ENCODE assay signal across 12 mouse cellular contexts in the genomic region with DNA sequence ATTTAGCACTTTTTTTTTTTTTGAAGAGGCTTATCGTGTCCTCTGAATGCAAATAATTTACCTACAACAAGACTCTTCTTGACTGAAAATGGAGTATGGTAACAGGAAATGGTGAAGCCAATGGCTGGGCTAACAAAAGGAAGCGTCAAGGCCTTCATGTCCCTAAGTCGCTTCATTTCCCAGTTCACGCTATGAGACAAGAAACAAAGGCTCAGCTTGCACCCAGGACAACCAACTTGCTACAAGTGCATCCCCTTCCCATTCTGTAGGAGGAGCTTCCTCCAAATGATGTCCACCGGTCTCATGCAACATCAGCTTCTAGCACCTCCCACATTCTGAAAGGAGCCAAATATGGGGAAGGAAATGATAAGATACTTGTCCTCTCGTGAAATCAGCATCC.
DNase-seq lines count a peak whose midpoint lies in the region; ATAC-seq and TF ChIP-seq lines count a peak whose summit lies in the region.
"Had no signal": no experiment of that assay in that cellular context is flagged by ENCODE, and none has a peak within 500 bp of the region (broad histone marks: within the 10 kb centered on the region; RNA-seq: fewer than 3 reads in every experiment).

No protein-coding gene starts in this region.

- no peak overlapping the region for H3K9ac ChIP-seq in heart, embryonic 13.5 days
- 0 out of 2 replicates have a peak overlapping the region, but pooled peaks have one; percentile 23 for H3K9ac ChIP-seq in forebrain, embryonic 16.5 days (replicated peaks; ENCODE audit: low read depth, low read length)
- H3K9ac ChIP-seq in limb, embryonic 14.5 days (ENCODE audit: low read depth, low read length, severe bottlenecking), result no peak overlapping the region
- peak overlapping the region; percentile 90; the same call in 1 of the 2 replicates for H3K9ac ChIP-seq in neural tube, embryonic 15.5 days (replicated peaks)
- H3K9ac ChIP-seq: limb, embryonic 15.5 days; stomach, embryonic 15.5 days had no signal

- H3K4me1 ChIP-seq in heart, embryonic 13.5 days, result peaks cover 35% of the 10 kb centered on the region
- peaks cover 59% of the 10 kb centered on the region for H3K4me1 ChIP-seq in forebrain, embryonic 16.5 days (replicated peaks; ENCODE audit: control insufficient read depth, insufficient read depth, low read length)
- peaks cover 50% of the 10 kb centered on the region for H3K4me1 ChIP-seq in limb, embryonic 14.5 days (ENCODE audit: control insufficient read depth, insufficient read depth, low read length)
- H3K4me1 ChIP-seq in neural tube, embryonic 15.5 days, result peaks cover 64% of the 10 kb centered on the region
- peaks cover 33% of the 10 kb centered on the region for H3K4me1 ChIP-seq in heart, embryonic 10.5 days

- no peaks in the 10 kb centered on the region for H3K9me3 ChIP-seq in heart, embryonic 13.5 days
- no peaks in the 10 kb centered on the region for H3K9me3 ChIP-seq in forebrain, embryonic 16.5 days (ENCODE audit: control insufficient read depth, low read length)
- H3K9me3 ChIP-seq in limb, embryonic 14.5 days (ENCODE audit: control insufficient read depth, low read length), result no peaks in the 10 kb centered on the region
- H3K9me3 ChIP-seq in neural tube, embryonic 15.5 days (replicated peaks), result no peaks in the 10 kb centered on the region
- no peaks in the 10 kb centered on the region for H3K9me3 ChIP-seq in heart, embryonic 10.5 days
- H3K9me3 ChIP-seq: limb, embryonic 15.5 days; stomach, embryonic 15.5 days had no signal

- DNase-seq in heart, postnatal 25 days (ENCODE audit: low spot score), result no peak
- DNase-seq in limb, embryonic 14.5 days (ENCODE audit: low spot score), result no peak
- no peak for DNase-seq in kidney, postnatal 36 days
- no peak for DNase-seq in ovary, postnatal 36 days (ENCODE audit: low spot score)
- no peak for DNase-seq in heart, embryonic 10.5 days (ENCODE audit: low spot score)
- DNase-seq: right cerebral cortex, postnatal 4 days had no signal

- peaks cover 6% of the 10 kb centered on the region; the same call in 1 of the 2 replicates for H3K27me3 ChIP-seq in heart, embryonic 13.5 days (replicated peaks)
- H3K27me3 ChIP-seq in forebrain, embryonic 16.5 days (replicated peaks; ENCODE audit: control insufficient read depth, insufficient read depth, low read length), result no peaks in the 10 kb centered on the region
- H3K27me3 ChIP-seq in limb, embryonic 14.5 days (ENCODE audit: control insufficient read depth, insufficient read depth, low read length), result no peaks in the 10 kb centered on the region
- H3K27me3 ChIP-seq in neural tube, embryonic 15.5 days (replicated peaks), result no peaks in the 10 kb centered on the region
- H3K27me3 ChIP-seq in heart, embryonic 10.5 days (ENCODE audit: insufficient read depth, poor library complexity, severe bottlenecking), result no peaks in the 10 kb centered on the region
- H3K27me3 ChIP-seq: limb, embryonic 15.5 days; stomach, embryonic 15.5 days had no signal

- no peak for TF ChIP-seq POLR2A in limb, embryonic 14.5 days (IDR thresholded peaks at IDR 0.05; ENCODE audit: borderline replicate concordance, extremely low read depth, insufficient read depth, insufficient read length)

- no peak overlapping the region for H3K27ac ChIP-seq in heart, embryonic 13.5 days (replicated peaks)
- peak overlapping the region; percentile 19; the same call in 1 of the 2 replicates for H3K27ac ChIP-seq in forebrain, embryonic 16.5 days (ENCODE audit: low read length)
- H3K27ac ChIP-seq in limb, embryonic 14.5 days (replicated peaks; ENCODE audit: low read depth, low read length), result no peak overlapping the region
- H3K27ac ChIP-seq in neural tube, embryonic 15.5 days (replicated peaks), result 0 out of 2 replicates have a peak overlapping the region, but pooled peaks have one; percentile 30
- H3K27ac ChIP-seq in heart, embryonic 10.5 days, result no peak overlapping the region
- H3K27ac ChIP-seq: limb, embryonic 15.5 days; stomach, embryonic 15.5 days had no signal

- intact Hi-C loops in heart, postnatal 25 days (cut with DNase I), result loop anchor here (5.0 kb wide), 1 partner anchor 82 kb away; no protein-coding TSS in a partner anchor

- 69% methylated on average over 6 of the region's 6 CpGs for WGBS in heart, embryonic 13.5 days
- WGBS in forebrain, embryonic 16.5 days, result 11% methylated on average over 6 of the region's 6 CpGs
- 81% methylated on average over 6 of the region's 6 CpGs for WGBS in limb, embryonic 14.5 days
- WGBS in neural tube, embryonic 15.5 days, result 11% methylated on average over 6 of the region's 6 CpGs
- 67% methylated on average over 6 of the region's 6 CpGs for WGBS in heart, embryonic 10.5 days

- H3K4me2 ChIP-seq in heart, embryonic 13.5 days, result 0 out of 2 replicates have a peak overlapping the region, but pooled peaks have one; percentile 90
- peak overlapping the region; percentile 75 for H3K4me2 ChIP-seq in forebrain, embryonic 16.5 days (ENCODE audit: low read length)
- peak overlapping the region; percentile 87; the same call in 1 of the 2 replicates for H3K4me2 ChIP-seq in limb, embryonic 14.5 days (replicated peaks; ENCODE audit: low read depth, low read length, severe bottlenecking)
- peak overlapping the region; percentile 83 for H3K4me2 ChIP-seq in neural tube, embryonic 15.5 days

- ATAC-seq in heart, embryonic 13.5 days (ENCODE audit: extremely low read depth, insufficient number of reproducible peaks, low FRiP score, low TSS enrichment), result no peak
- no peak for ATAC-seq in forebrain, embryonic 16.5 days
- no peak for ATAC-seq in limb, embryonic 14.5 days (ENCODE audit: low FRiP score, low read depth)
- no peak for ATAC-seq in neural tube, embryonic 15.5 days (ENCODE audit: low FRiP score)
- ATAC-seq: inflammation-experienced regulatory T-cells, adult 6 months had no signal

- H3K36me3 ChIP-seq in heart, embryonic 13.5 days, result no peaks in the 10 kb centered on the region
- H3K36me3 ChIP-seq in forebrain, embryonic 16.5 days (ENCODE audit: control insufficient read depth, insufficient read depth), result no peaks in the 10 kb centered on the region
- H3K36me3 ChIP-seq in limb, embryonic 14.5 days (ENCODE audit: control insufficient read depth, insufficient read depth, low read length), result no peaks in the 10 kb centered on the region
- no peaks in the 10 kb centered on the region for H3K36me3 ChIP-seq in neural tube, embryonic 15.5 days
- no peaks in the 10 kb centered on the region for H3K36me3 ChIP-seq in heart, embryonic 10.5 days
- H3K36me3 ChIP-seq: limb, embryonic 15.5 days; stomach, embryonic 15.5 days had no signal

- no peak overlapping the region for H3K4me3 ChIP-seq in heart, embryonic 13.5 days
- H3K4me3 ChIP-seq in forebrain, embryonic 16.5 days (replicated peaks; ENCODE audit: low read length), result peak overlapping the region; percentile 90
- H3K4me3 ChIP-seq in limb, embryonic 14.5 days (replicated peaks; ENCODE audit: low read length), result no peak overlapping the region
- peak overlapping the region; percentile 85 for H3K4me3 ChIP-seq in neural tube, embryonic 15.5 days (replicated peaks)
- H3K4me3 ChIP-seq in heart, embryonic 10.5 days, result no peak overlapping the region
- H3K4me3 ChIP-seq: stomach, embryonic 15.5 days had no signal

Comparison
In these comparisons a context has a peak if more than half of its experiments do, and no peak if none do; other contexts are left out.
1. H3K27ac ChIP-seq: peak in forebrain, embryonic 16.5 days (single experiment) and neural tube, embryonic 15.5 days (single experiment); none in heart, embryonic 13.5 days (single experiment), limb, embryonic 14.5 days (single experiment) and heart, embryonic 10.5 days (single experiment).
2. H3K4me3 ChIP-seq: peak in forebrain, embryonic 16.5 days (single experiment) and neural tube, embryonic 15.5 days (single experiment); none in heart, embryonic 13.5 days (single experiment), limb, embryonic 14.5 days (single experiment) and heart, embryonic 10.5 days (single experiment).
3. H3K9ac ChIP-seq: peak in forebrain, embryonic 16.5 days (single experiment) and neural tube, embryonic 15.5 days (single experiment); none in heart, embryonic 13.5 days (single experiment) and limb, embryonic 14.5 days (single experiment).
4. Peak in every context shown above with its lines, with median percentiles within 50 percentile points of each other: H3K4me2 ChIP-seq.